Comparison of ENCODE assay signal across 33 mouse cellular contexts in the genomic region with DNA sequence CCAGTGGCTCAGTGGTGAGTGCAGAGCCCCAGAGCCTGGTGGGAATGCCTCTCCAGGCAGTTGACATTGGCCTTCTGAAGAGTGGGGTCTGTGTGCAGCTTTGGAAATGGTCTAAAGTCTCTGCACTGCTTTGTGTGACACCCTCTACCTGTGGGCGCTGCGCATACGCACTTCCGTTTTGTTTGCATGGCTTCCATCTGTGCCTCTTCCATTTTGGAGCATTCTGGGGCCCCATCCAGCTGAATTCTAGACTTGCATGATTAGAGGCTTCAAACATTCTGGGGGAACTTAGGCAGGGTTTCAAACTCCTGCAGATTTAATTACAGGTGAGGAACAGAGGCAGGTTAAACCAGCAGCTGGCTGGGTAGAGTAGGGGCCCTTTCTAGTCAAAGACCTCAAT. TPM values are rescaled to one million over a fixed set of nuclear protein-coding genes. Genes with fewer than 3 reads are reported as not detected.
DNase-seq lines count a peak whose midpoint lies in the region; ATAC-seq lines count a peak whose summit lies in the region.
"Had no signal": no experiment of that assay in that cellular context is flagged by ENCODE, and none has a peak within 500 bp of the region (broad histone marks: within the 10 kb centered on the region; RNA-seq: fewer than 3 reads in every experiment).

No protein-coding gene starts in this region.

- no peaks in the 10 kb centered on the region for H3K9me3 ChIP-seq in liver, embryonic 13.5 days (replicated peaks)
- H3K9me3 ChIP-seq in liver, embryonic 11.5 days (ENCODE audit: control insufficient read depth, low read length), result no peaks in the 10 kb centered on the region
- no peaks in the 10 kb centered on the region for H3K9me3 ChIP-seq in forebrain, embryonic 13.5 days (replicated peaks)
- H3K9me3 ChIP-seq: embryonic facial prominence, embryonic 15.5 days; forebrain, embryonic 12.5 days; hindbrain, embryonic 13.5 days; limb, embryonic 12.5 days; midbrain, embryonic 13.5 days; neural tube, embryonic 13.5 days had no signal

- H3K36me3 ChIP-seq in liver, embryonic 13.5 days, result peaks cover 6% of the 10 kb centered on the region; the same call in 1 of the 2 replicates
- H3K36me3 ChIP-seq in liver, embryonic 11.5 days (ENCODE audit: control insufficient read depth, insufficient read depth, low read length), result 0 out of 2 replicates have a peak, but pooled peaks cover 3% of the 10 kb centered on the region
- peaks cover 25% of the 10 kb centered on the region for H3K36me3 ChIP-seq in forebrain, embryonic 13.5 days (ENCODE audit: poor library complexity, severe bottlenecking)

- H3K9ac ChIP-seq in liver, embryonic 13.5 days, result peak overlapping the region; percentile 39; the same call in 1 of the 2 replicates
- no peak overlapping the region for H3K9ac ChIP-seq in liver, embryonic 11.5 days (ENCODE audit: low read depth, low read length)
- no peak overlapping the region for H3K9ac ChIP-seq in forebrain, embryonic 13.5 days
- H3K9ac ChIP-seq: embryonic facial prominence, embryonic 15.5 days; forebrain, embryonic 12.5 days; hindbrain, embryonic 13.5 days; limb, embryonic 12.5 days; midbrain, embryonic 13.5 days; neural tube, embryonic 13.5 days had no signal

- no peaks in the 10 kb centered on the region for H3K27me3 ChIP-seq in liver, embryonic 13.5 days
- H3K27me3 ChIP-seq in liver, embryonic 11.5 days (replicated peaks; ENCODE audit: control insufficient read depth, insufficient read depth, low read length), result no peaks in the 10 kb centered on the region
- H3K27me3 ChIP-seq in forebrain, embryonic 13.5 days, result no peaks in the 10 kb centered on the region
- H3K27me3 ChIP-seq: embryonic facial prominence, embryonic 15.5 days; forebrain, embryonic 12.5 days; hindbrain, embryonic 13.5 days; limb, embryonic 12.5 days; megakaryocyte, embryonic 14.5 days; midbrain, embryonic 13.5 days; neural tube, embryonic 13.5 days had no signal

- peak overlapping the region; percentile 60 for H3K27ac ChIP-seq in liver, embryonic 13.5 days
- no peak overlapping the region for H3K27ac ChIP-seq in liver, embryonic 11.5 days (ENCODE audit: low read depth, low read length)
- no peak overlapping the region for H3K27ac ChIP-seq in forebrain, embryonic 13.5 days
- H3K27ac ChIP-seq: embryonic facial prominence, embryonic 15.5 days; forebrain, embryonic 12.5 days; gastrocnemius, adult 2 months; hindbrain, embryonic 13.5 days; kidney, postnatal 0 days; limb, embryonic 12.5 days; midbrain, embryonic 13.5 days; neural tube, embryonic 13.5 days had no signal

- no peak overlapping the region for H3K4me2 ChIP-seq in liver, embryonic 13.5 days
- H3K4me2 ChIP-seq in liver, embryonic 11.5 days, result no peak overlapping the region
- H3K4me2 ChIP-seq in forebrain, embryonic 13.5 days, result no peak overlapping the region
- H3K4me2 ChIP-seq: embryonic facial prominence, embryonic 15.5 days; forebrain, embryonic 12.5 days; heart, embryonic 11.5 days; hindbrain, embryonic 13.5 days; limb, embryonic 12.5 days; midbrain, embryonic 13.5 days; neural tube, embryonic 13.5 days had no signal

- DNase-seq in layer of hippocampus, adult 11-12 months (ENCODE audit: low spot score), result peak; percentile 43
- DNase-seq in layer of hippocampus, postnatal 10 days (ENCODE audit: low spot score in 2 of 2), result no peak
- no peak for DNase-seq in liver, embryonic 13.5 days
- DNase-seq in liver, embryonic 11.5 days (ENCODE audit: low spot score), result no peak
- DNase-seq in brain, adult 2 months (ENCODE audit: low read depth, low spot score), result peak; percentile 48
- DNase-seq: adrenal gland, postnatal 14 days; cerebellum, adult 18-20 months; cerebellum, postnatal 10 days; gastrocnemius, adult 2 months; gastrocnemius, postnatal 36 days; heart, adult 18-20 months; heart, postnatal 4 days; kidney, adult 8-10 months; kidney, postnatal 4 days; layer of hippocampus, postnatal 36 days; lung, adult 18-20 months; lung, postnatal 4 days; spleen, adult 18-20 months; thymus, adult 18-20 months; thymus, postnatal 36 days had no signal

- H3K4me1 ChIP-seq in liver, embryonic 13.5 days (replicated peaks), result peaks cover 45% of the 10 kb centered on the region
- peaks cover 12% of the 10 kb centered on the region for H3K4me1 ChIP-seq in liver, embryonic 11.5 days (replicated peaks; ENCODE audit: control insufficient read depth, insufficient read depth, low read length)
- H3K4me1 ChIP-seq in forebrain, embryonic 13.5 days, result peaks cover 2% of the 10 kb centered on the region; the same call in 1 of the 2 replicates
- H3K4me1 ChIP-seq: embryonic facial prominence, embryonic 15.5 days; forebrain, embryonic 12.5 days; hindbrain, embryonic 13.5 days; limb, embryonic 12.5 days; midbrain, embryonic 13.5 days; neural tube, embryonic 13.5 days had no signal

- no peak for ATAC-seq in liver, embryonic 13.5 days (ENCODE audit: low read depth)
- ATAC-seq in liver, embryonic 11.5 days (replicated peaks; ENCODE audit: low FRiP score), result no peak
- peak; percentile 4; the same call in 1 of the 2 replicates for ATAC-seq in megakaryocyte-erythroid progenitor cell, adult 5-6 weeks (replicated peaks; ENCODE audit: low FRiP score, low TSS enrichment, poor library complexity, severe bottlenecking)
- no peak for ATAC-seq in forebrain, embryonic 13.5 days
- ATAC-seq: intestine, embryonic 16.5 days; lung, postnatal 0 days; midbrain, embryonic 13.5 days had no signal

- WGBS in liver, embryonic 13.5 days (ENCODE audit: insufficient replicate concordance), result 90% methylated on average over 4 of the region's 4 CpGs
- 98% methylated on average over 4 of the region's 4 CpGs for WGBS in liver, embryonic 11.5 days
- 98% methylated on average over 4 of the region's 4 CpGs for WGBS in forebrain, embryonic 13.5 days

- H3K4me3 ChIP-seq in liver, embryonic 13.5 days (replicated peaks), result no peak overlapping the region
- no peak overlapping the region for H3K4me3 ChIP-seq in liver, embryonic 11.5 days (ENCODE audit: low read depth, low read length)
- H3K4me3 ChIP-seq in forebrain, embryonic 13.5 days, result no peak overlapping the region
- H3K4me3 ChIP-seq: embryonic facial prominence, embryonic 15.5 days; forebrain, embryonic 12.5 days; gastrocnemius, adult 2 months; hindbrain, embryonic 13.5 days; limb, embryonic 12.5 days; megakaryocyte, embryonic 14.5 days; midbrain, embryonic 13.5 days; neural tube, embryonic 13.5 days had no signal

RNA-seq across cellular contexts. Expression of gene Ppp2r1b, which starts 12.9 kb away (rescaled TPM):
- 10 to 100 TPM; 18.8 to 19.9 TPM for total RNA-seq in layer of hippocampus, postnatal 10 days (2021)
- polyA plus RNA-seq in liver, embryonic 13.5 days (2015; fragmentation: Nextera tagmentation; extraction: Ambion mirVana), result 97.1 and 117 TPM in 2 replicates
- 143 and 172 TPM in 2 replicates for polyA plus RNA-seq in liver, embryonic 11.5 days (2014; fragmentation: Nextera tagmentation; extraction: Ambion mirVana)
- 89.1 and 93.7 TPM in 2 replicates for total RNA-seq in megakaryocyte-erythroid progenitor cell, adult 5-6 weeks (2014; fragmentation: Nextera tagmentation)
- total RNA-seq in megakaryocyte-erythroid progenitor cell, adult 5-6 weeks (2017), result 88.2 and 109 TPM in 2 replicates
- 86.3 and 89.7 TPM in 2 replicates for polyA plus RNA-seq in forebrain, embryonic 13.5 days (2015; fragmentation: Nextera tagmentation; extraction: Ambion mirVana)

RNA-seq across cellular contexts. Expression of gene 1110032A03Rik, which starts 56.8 kb away (rescaled TPM):
- 10 to 100 TPM; 25.8 to 29.4 TPM for total RNA-seq in layer of hippocampus, postnatal 10 days (2021)
- 13.4 and 14.6 TPM in 2 replicates for polyA plus RNA-seq in liver, embryonic 13.5 days (2015; fragmentation: Nextera tagmentation; extraction: Ambion mirVana)
- 16.2 and 17.5 TPM in 2 replicates for polyA plus RNA-seq in liver, embryonic 11.5 days (2014; fragmentation: Nextera tagmentation; extraction: Ambion mirVana)
- total RNA-seq in megakaryocyte-erythroid progenitor cell, adult 5-6 weeks (2014; fragmentation: Nextera tagmentation), result 11.8 and 30.5 TPM in 2 replicates
- total RNA-seq in megakaryocyte-erythroid progenitor cell, adult 5-6 weeks (2017), result 19.4 and 26.2 TPM in 2 replicates
- polyA plus RNA-seq in forebrain, embryonic 13.5 days (2015; fragmentation: Nextera tagmentation; extraction: Ambion mirVana), result 44.2 and 47.1 TPM in 2 replicates

RNA-seq across cellular contexts. Expression of gene Alg9, which starts 57.3 kb away (rescaled TPM):
- total RNA-seq in layer of hippocampus, postnatal 10 days (2021), result 10 to 100 TPM; 35.3 to 35.6 TPM
- polyA plus RNA-seq in liver, embryonic 13.5 days (2015; fragmentation: Nextera tagmentation; extraction: Ambion mirVana), result 15.9 and 17.5 TPM in 2 replicates
- polyA plus RNA-seq in liver, embryonic 11.5 days (2014; fragmentation: Nextera tagmentation; extraction: Ambion mirVana), result 33.0 and 40.0 TPM in 2 replicates
- 25.0 and 36.0 TPM in 2 replicates for total RNA-seq in megakaryocyte-erythroid progenitor cell, adult 5-6 weeks (2014; fragmentation: Nextera tagmentation)
- total RNA-seq in megakaryocyte-erythroid progenitor cell, adult 5-6 weeks (2017), result 19.5 and 24.5 TPM in 2 replicates
- polyA plus RNA-seq in forebrain, embryonic 13.5 days (2015; fragmentation: Nextera tagmentation; extraction: Ambion mirVana), result 33.5 and 38.4 TPM in 2 replicates

Comparison
In these comparisons a context has a peak if more than half of its experiments do, and no peak if none do; other contexts are left out.
1. DNase-seq: peak in layer of hippocampus, adult 11-12 months (single experiment) and brain, adult 2 months (single experiment); none in layer of hippocampus, postnatal 10 days (0 of 2), liver, embryonic 13.5 days (single experiment) and liver, embryonic 11.5 days (single experiment).